ENCODE assay signal across 8 mouse cellular contexts in the genomic region with DNA sequence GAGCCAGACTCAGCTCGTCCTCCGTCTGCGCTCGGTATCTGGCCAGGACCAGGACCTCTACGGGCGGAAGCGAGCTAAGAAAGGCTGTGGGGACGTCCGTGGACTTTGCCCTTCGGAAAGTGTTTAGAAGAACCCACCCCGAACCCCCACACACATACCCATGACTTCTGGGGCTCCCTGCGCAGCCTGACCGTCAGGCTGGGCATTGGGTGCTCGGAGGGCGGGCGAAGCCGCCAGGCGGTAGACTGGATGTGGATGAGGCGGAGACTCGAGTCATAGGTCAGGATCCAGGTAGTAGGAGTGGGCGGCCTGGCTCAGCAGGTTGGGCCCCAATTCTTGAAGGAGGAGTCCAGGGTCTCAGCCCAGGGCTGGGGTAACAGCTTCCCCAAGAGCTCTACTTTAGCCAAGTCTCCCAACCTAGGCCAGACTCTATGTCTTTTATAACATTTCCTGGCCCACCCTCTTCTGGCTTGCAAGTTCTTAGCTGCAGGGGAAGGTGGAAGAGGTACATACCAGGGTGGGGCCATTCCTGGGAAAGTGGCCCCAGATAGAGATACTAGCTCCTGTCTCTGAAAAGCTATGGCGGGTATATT. TPM values are rescaled to one million over a fixed set of nuclear protein-coding genes. Genes with fewer than 3 reads are reported as not detected.
DNase-seq lines count a peak whose midpoint lies in the region; ATAC-seq and TF ChIP-seq lines count a peak whose summit lies in the region.

Gene Sh3d21 (minus strand): TSS at position 425 of the 593 bp plus-strand sequence.

- peak within 1 kb of the TSS; percentile 68 for H3K4me3 ChIP-seq in heart, adult 2 months
- H3K4me3 ChIP-seq in embryonic facial prominence, embryonic 15.5 days (replicated peaks), result peak within 1 kb of the TSS; percentile 56
- H3K4me3 ChIP-seq in hindbrain, embryonic 15.5 days, result peak within 1 kb of the TSS; percentile 58
- peak within 1 kb of the TSS; percentile 61 for H3K4me3 ChIP-seq in liver, adult 2 months (ENCODE audit: insufficient read depth, low read depth, low read length)

- DNase-seq in heart, adult 2 months, result no peak
- DNase-seq in heart, postnatal 25 days (ENCODE audit: low spot score), result no peak
- DNase-seq in liver, adult 2 months (ENCODE audit: extremely low read depth, low read depth, low spot score), result no peak
- DNase-seq in thymus, postnatal 10 days (ENCODE audit: low spot score in 2 of 2), result no peak
- DNase-seq in spleen, postnatal 10 days (ENCODE audit: low spot score in 2 of 2), result no peak

- no peak for TF ChIP-seq POLR2A in heart, adult 2 months (IDR thresholded peaks at IDR 0.05; ENCODE audit: insufficient read depth, low read depth, low read length)
- no peak for TF ChIP-seq POLR2A in liver, adult 2 months (IDR thresholded peaks at IDR 0.05; ENCODE audit: extremely low read depth, insufficient read depth, low read length)

- peaks cover 10% of the 10 kb centered on the region for H3K4me1 ChIP-seq in heart, adult 2 months (ENCODE audit: control insufficient read depth, insufficient read depth, low read length)
- H3K4me1 ChIP-seq in embryonic facial prominence, embryonic 15.5 days, result peaks cover 28% of the 10 kb centered on the region
- H3K4me1 ChIP-seq in hindbrain, embryonic 15.5 days (replicated peaks), result peaks cover 13% of the 10 kb centered on the region
- H3K4me1 ChIP-seq in liver, adult 2 months (ENCODE audit: control insufficient read depth, insufficient read depth, low read length), result peaks cover 7% of the 10 kb centered on the region

- peak within 1 kb of the TSS; percentile 98 for H3K4me2 ChIP-seq in embryonic facial prominence, embryonic 15.5 days (replicated peaks)
- H3K4me2 ChIP-seq in hindbrain, embryonic 15.5 days, result peak within 1 kb of the TSS; percentile 98

- H3K36me3 ChIP-seq in heart, adult 2 months (ENCODE audit: control insufficient read depth, insufficient read depth, low read length), result peaks cover 16% of the 10 kb centered on the region
- peaks cover 24% of the 10 kb centered on the region for H3K36me3 ChIP-seq in embryonic facial prominence, embryonic 15.5 days
- H3K36me3 ChIP-seq in hindbrain, embryonic 15.5 days, result peaks cover 22% of the 10 kb centered on the region
- peaks cover 19% of the 10 kb centered on the region for H3K36me3 ChIP-seq in liver, adult 2 months (ENCODE audit: control insufficient read depth, insufficient read depth, low read length)

- intact Hi-C loops in heart, adult 2 months (cut with DNase I), result no loop called here
- intact Hi-C loops in heart, postnatal 25 days (cut with DNase I), result loop anchor here (5.0 kb wide), 1 partner anchor 76 kb away; no protein-coding TSS in a partner anchor

- peak within 1 kb of the TSS; percentile 92 for H3K9ac ChIP-seq in heart, adult 2 months (ENCODE audit: low read depth, low read length)
- peak within 1 kb of the TSS; percentile 90 for H3K9ac ChIP-seq in embryonic facial prominence, embryonic 15.5 days
- peak within 1 kb of the TSS; percentile 77 for H3K9ac ChIP-seq in hindbrain, embryonic 15.5 days
- peak within 1 kb of the TSS; percentile 86 for H3K9ac ChIP-seq in liver, adult 2 months (ENCODE audit: low read depth, low read length)

- no peaks in the 10 kb centered on the region for H3K9me3 ChIP-seq in embryonic facial prominence, embryonic 15.5 days (replicated peaks)
- H3K9me3 ChIP-seq in hindbrain, embryonic 15.5 days, result no peaks in the 10 kb centered on the region

- TF ChIP-seq CTCF in heart, adult 2 months (IDR thresholded peaks at IDR 0.05), result no peak
- TF ChIP-seq CTCF in liver, adult 2 months (IDR thresholded peaks at IDR 0.05; ENCODE audit: low read depth, low read length), result 0 out of 2 replicates have a peak, but pooled peaks have one; percentile 14

- WGBS in heart, adult 2 months, result 14% methylated on average over 22 of the region's 22 CpGs
- 7% methylated on average over 22 of the region's 22 CpGs for WGBS in embryonic facial prominence, embryonic 15.5 days
- WGBS in hindbrain, embryonic 15.5 days, result 8% methylated on average over 22 of the region's 22 CpGs
- WGBS in liver, adult 2 months, result 4% methylated on average over 22 of the region's 22 CpGs

- peak; percentile 17; the same call in 1 of the 2 replicates for ATAC-seq in embryonic facial prominence, embryonic 15.5 days (ENCODE audit: insufficient number of reproducible peaks, low FRiP score, low TSS enrichment, low read depth)
- 0 out of 2 replicates have a peak, but pooled peaks have one; percentile 5 for ATAC-seq in hindbrain, embryonic 15.5 days (ENCODE audit: low FRiP score, low read depth)
- 0 out of 2 replicates have a peak, but pooled peaks have one; percentile 9 for ATAC-seq in monocyte, adult 5-6 weeks (replicated peaks; ENCODE audit: insufficient number of reproducible peaks, low FRiP score, low TSS enrichment, poor library complexity, severe bottlenecking)

- TF ChIP-seq EP300 in heart, adult 2 months (IDR thresholded peaks at IDR 0.05; ENCODE audit: insufficient read depth, low read depth, low read length), result no peak

- H3K79me2 ChIP-seq in heart, adult 2 months (replicated peaks; ENCODE audit: control insufficient read depth, insufficient read depth, low read length), result no peaks in the 10 kb centered on the region
- no peaks in the 10 kb centered on the region for H3K79me2 ChIP-seq in liver, adult 2 months (ENCODE audit: control insufficient read depth, insufficient read depth, low read length)

- peak within 1 kb of the TSS; percentile 91 for H3K27ac ChIP-seq in heart, adult 2 months
- H3K27ac ChIP-seq in embryonic facial prominence, embryonic 15.5 days (replicated peaks), result peak within 1 kb of the TSS; percentile 91
- peak within 1 kb of the TSS; percentile 45; the same call in 1 of the 2 replicates for H3K27ac ChIP-seq in hindbrain, embryonic 15.5 days (replicated peaks)
- H3K27ac ChIP-seq in liver, adult 2 months (replicated peaks; ENCODE audit: insufficient read depth, low read depth, low read length), result peak within 1 kb of the TSS; percentile 8; the same call in 1 of the 2 replicates

- H3K27me3 ChIP-seq in heart, adult 2 months (ENCODE audit: control insufficient read depth, insufficient read depth, low read length), result no peaks in the 10 kb centered on the region
- no peaks in the 10 kb centered on the region for H3K27me3 ChIP-seq in embryonic facial prominence, embryonic 15.5 days
- H3K27me3 ChIP-seq in hindbrain, embryonic 15.5 days, result no peaks in the 10 kb centered on the region
- no peaks in the 10 kb centered on the region for H3K27me3 ChIP-seq in liver, adult 2 months (ENCODE audit: control insufficient read depth, insufficient read depth, low read length)

RNA-seq across cellular contexts. Expression of gene Sh3d21, which starts in this region (rescaled TPM):
- total RNA-seq in heart, adult 2 months (2021), result 1 to 10 TPM; 1.5 to 2.7 TPM
- polyA plus RNA-seq in heart, adult 2 months (2012; rRNA removed), result 1.9 and 2.0 TPM in 2 replicates
- total RNA-seq in heart, postnatal 25 days (2021), result 1 to 10 TPM; 1.9 to 3.1 TPM
- polyA plus RNA-seq in embryonic facial prominence, embryonic 15.5 days (2015; fragmentation: Nextera tagmentation; extraction: Ambion mirVana), result 15.0 and 16.8 TPM in 2 replicates
- 1.4 and 2.0 TPM in 2 replicates for polyA plus RNA-seq in hindbrain, embryonic 15.5 days (2015; fragmentation: Nextera tagmentation; extraction: Ambion mirVana)
- 0.54 and 0.65 TPM in 2 replicates for total RNA-seq in liver, adult 2 months (2014; rRNA removed)
- polyA plus RNA-seq in liver, adult 2 months (2012; rRNA removed), result 0.26 and 0.55 TPM in 2 replicates
- 0.19 to 1.3 TPM in 2 of 3 replicates, not detected in the other for total RNA-seq in monocyte, adult 5-6 weeks (2017)

Comparison
In these comparisons a context has a peak if more than half of its experiments do, and no peak if none do; other contexts are left out.
1. H3K27ac ChIP-seq: peak in every context shown above with its lines; median percentile 91 in heart, adult 2 months; 91 in embryonic facial prominence, embryonic 15.5 days; 45 in hindbrain, embryonic 15.5 days; 8 in liver, adult 2 months.